Mouse (Mus musculus) gastrocnemius, postnatal 10 days (tissue): ENCODE data around the gene Ascl3. TPM values are rescaled to one million over a fixed set of nuclear protein-coding genes. Genes with fewer than 3 reads are reported as not detected.

Experiments used
- DNase-seq: peaks from one replicate; pipeline ENCODE4 v3.0.0; 2021; ENCODE audit warnings: mixed read lengths
- total RNA-seq, 2 experiments: library from RNA; stranded (reverse); gene quantifications; 2 replicates each; pipeline ENCODE4 v1.2.3; 2021

The Ascl3 gene
- total RNA-seq, 2 experiments from 2014 or later: not detected

- DNase-seq: peak; percentile 44
These were observed 22.6 kb downstream of the Ascl3 start for GRCm38 (mm10) chr7:109708961-109709382.

- no peak for DNase-seq
These were observed 24.3 kb downstream of the Ascl3 start for GRCm38 (mm10) chr7:109707023-109707785.

- DNase-seq: no peak
These were observed 27.1 kb downstream of the Ascl3 start for GRCm38 (mm10) chr7:109704461-109704860.

GRCm38 (mm10) chr7:109704016-109704377 lies 27.5 kb downstream of the Ascl3 start:
- DNase-seq: no peak

GRCm38 (mm10) chr7:109703190-109704015 lies 28.1 kb downstream of the Ascl3 start, which contains the start of the genes St5 and Akip1:
Gene St5 (minus strand): TSS chr7:109703605.
Gene Akip1 (plus strand): TSS chr7:109703690.
- peak; percentile 98 for DNase-seq

- DNase-seq: no peak
These were observed 28.8 kb downstream of the Ascl3 start for GRCm38 (mm10) chr7:109702721-109703120.

GRCm38 (mm10) chr7:109700213-109700612 lies 31.3 kb downstream of the Ascl3 start:
- no peak for DNase-seq

- DNase-seq: no peak
These were observed 36.2 kb downstream of the Ascl3 start for GRCm38 (mm10) chr7:109695339-109695726.

- DNase-seq: no peak
These were observed 36.8 kb downstream of the Ascl3 start for GRCm38 (mm10) chr7:109694576-109695338.

- DNase-seq: no peak
These were observed 40.6 kb downstream of the Ascl3 start for GRCm38 (mm10) chr7:109690961-109691360.

- no peak for DNase-seq
These were observed 41.4 kb downstream of the Ascl3 start for GRCm38 (mm10) chr7:109690101-109690500.

GRCm38 (mm10) chr7:109686585-109687128 lies 44.9 kb downstream of the Ascl3 start:
- no peak for DNase-seq

- DNase-seq: no peak
These were observed 50.6 kb downstream of the Ascl3 start for GRCm38 (mm10) chr7:109680879-109681278.

GRCm38 (mm10) chr7:109680284-109680683 lies 51.2 kb downstream of the Ascl3 start:
- DNase-seq: no peak

Other genes with a start within 250 kb of the Ascl3 start
- gene Trim66, start 223.6 kb downstream of the Ascl3 start, total RNA-seq: under 1 TPM; 0.19 to 0.41 TPM
- gene Rpl27a, start 212.6 kb downstream of the Ascl3 start, total RNA-seq: 100 to 1,000 TPM; 131 to 154 TPM
- 10 to 100 TPM; 22.3 to 32.0 TPM for gene St5, start 28.1 kb downstream of the Ascl3 start, total RNA-seq
- gene Akip1, start 28.0 kb downstream of the Ascl3 start, total RNA-seq: 10 to 100 TPM in 1 of 2 experiments, 1 to 10 TPM in 1; 9.4 to 11.0 TPM
- not detected for gene BC051019, start 7.9 kb downstream of the Ascl3 start, total RNA-seq
- 10 to 100 TPM; 24.7 to 26.9 TPM for gene Tmem9b, start 21.1 kb upstream of the Ascl3 start, total RNA-seq
- under 1 TPM; 0.14 to 0.43 TPM for gene Nrip3, start 50.3 kb upstream of the Ascl3 start, total RNA-seq
- 10 to 100 TPM; 11.5 to 14.2 TPM for gene Scube2, start 134.0 kb upstream of the Ascl3 start, total RNA-seq
- gene Dennd5a, start 228.7 kb upstream of the Ascl3 start, total RNA-seq: 10 to 100 TPM; 68.8 to 84.6 TPM